Comparison of ENCODE assay signal across 9 mouse cellular contexts in genomic region chr3:122043799-122044547, GRCm38 (mm10). TPM values are rescaled to one million over a fixed set of nuclear protein-coding genes. Genes with fewer than 3 reads are reported as not detected.
DNase-seq lines count a peak whose midpoint lies in the region; ATAC-seq lines count a peak whose summit lies in the region.
"Had no signal": no experiment of that assay in that cellular context is flagged by ENCODE, and none has a peak within 500 bp of the region (broad histone marks: within the 10 kb centered on the region; RNA-seq: fewer than 3 reads in every experiment).

Abca4 (plus strand) TSS chr3:122044443.

- H3K27ac ChIP-seq in intestine, embryonic 15.5 days = no peak within 1 kb of the TSS
- no peak within 1 kb of the TSS for H3K27ac ChIP-seq in intestine, embryonic 16.5 days (ENCODE audit: low read length)
- peak within 1 kb of the TSS; percentile 49; the same call in 1 of the 2 replicates for H3K27ac ChIP-seq in embryonic facial prominence, embryonic 13.5 days
- no peak within 1 kb of the TSS for H3K27ac ChIP-seq in kidney, embryonic 16.5 days (ENCODE audit: low read length)

- H3K4me3 ChIP-seq in intestine, embryonic 15.5 days (replicated peaks) = no peak within 1 kb of the TSS
- no peak within 1 kb of the TSS for H3K4me3 ChIP-seq in intestine, embryonic 16.5 days (ENCODE audit: low read length)
- peak within 1 kb of the TSS; percentile 10; the same call in 1 of the 2 replicates for H3K4me3 ChIP-seq in embryonic facial prominence, embryonic 13.5 days
- H3K4me3 ChIP-seq in kidney, embryonic 16.5 days (ENCODE audit: low read length) = peak within 1 kb of the TSS; percentile 11

- H3K27me3 ChIP-seq in intestine, embryonic 15.5 days (replicated peaks) = no peaks in the 10 kb centered on the region
- no peaks in the 10 kb centered on the region; the same call in 1 of the 2 replicates for H3K27me3 ChIP-seq in intestine, embryonic 16.5 days (replicated peaks; ENCODE audit: control insufficient read depth, insufficient read depth, low read length)
- no peaks in the 10 kb centered on the region; the same call in 1 of the 2 replicates for H3K27me3 ChIP-seq in embryonic facial prominence, embryonic 13.5 days
- H3K27me3 ChIP-seq in kidney, embryonic 16.5 days (ENCODE audit: insufficient read depth, low read length) = peaks cover 11% of the 10 kb centered on the region

- DNase-seq in neural tube, embryonic 10.5 days (ENCODE audit: extremely low spot score, low spot score) = peak; percentile 59
- DNase-seq in layer of hippocampus, postnatal 14 days (ENCODE audit: low spot score in 2 of 2) = no peak
- DNase-seq in right cerebral cortex, postnatal 25 days = no peak
- no peak for DNase-seq in thymus, postnatal 36 days

- no peak within 1 kb of the TSS for H3K9ac ChIP-seq in intestine, embryonic 15.5 days
- no peak within 1 kb of the TSS for H3K9ac ChIP-seq in intestine, embryonic 16.5 days (ENCODE audit: low read depth, low read length)
- H3K9ac ChIP-seq in embryonic facial prominence, embryonic 13.5 days = peak within 1 kb of the TSS; percentile 32; the same call in 1 of the 2 replicates
- H3K9ac ChIP-seq in kidney, embryonic 16.5 days (replicated peaks; ENCODE audit: low read length) = peak within 1 kb of the TSS; percentile 41; the same call in 1 of the 2 replicates

- no peaks in the 10 kb centered on the region for H3K9me3 ChIP-seq in intestine, embryonic 15.5 days
- no peaks in the 10 kb centered on the region for H3K9me3 ChIP-seq in intestine, embryonic 16.5 days (ENCODE audit: control insufficient read depth, low read length)
- H3K9me3 ChIP-seq in embryonic facial prominence, embryonic 13.5 days = no peaks in the 10 kb centered on the region
- H3K9me3 ChIP-seq in kidney, embryonic 16.5 days (ENCODE audit: low read length) = no peaks in the 10 kb centered on the region
- H3K9me3 ChIP-seq: G1E had no signal

- peak within 1 kb of the TSS; percentile 12 for H3K4me2 ChIP-seq in intestine, embryonic 15.5 days (replicated peaks)
- H3K4me2 ChIP-seq in intestine, embryonic 16.5 days (ENCODE audit: low read depth, low read length) = no peak within 1 kb of the TSS
- peak within 1 kb of the TSS; percentile 47 for H3K4me2 ChIP-seq in embryonic facial prominence, embryonic 13.5 days
- H3K4me2 ChIP-seq in kidney, embryonic 16.5 days (replicated peaks; ENCODE audit: low read depth, low read length) = peak within 1 kb of the TSS; percentile 36

- WGBS in intestine, embryonic 15.5 days = 38% methylated on average over 26 of the region's 26 CpGs
- WGBS in intestine, embryonic 16.5 days = 36% methylated on average over 26 of the region's 26 CpGs
- 12% methylated on average over 26 of the region's 26 CpGs for WGBS in embryonic facial prominence, embryonic 13.5 days
- 16% methylated on average over 26 of the region's 26 CpGs for WGBS in kidney, embryonic 16.5 days

- H3K4me1 ChIP-seq in intestine, embryonic 15.5 days (replicated peaks) = peaks cover 35% of the 10 kb centered on the region
- H3K4me1 ChIP-seq in intestine, embryonic 16.5 days (ENCODE audit: control insufficient read depth, insufficient read depth, low read length) = peaks cover 18% of the 10 kb centered on the region
- H3K4me1 ChIP-seq in embryonic facial prominence, embryonic 13.5 days = peaks cover 62% of the 10 kb centered on the region
- peaks cover 50% of the 10 kb centered on the region for H3K4me1 ChIP-seq in kidney, embryonic 16.5 days (ENCODE audit: insufficient read depth, low read length)

- H3K36me3 ChIP-seq in intestine, embryonic 15.5 days = no peaks in the 10 kb centered on the region
- no peaks in the 10 kb centered on the region for H3K36me3 ChIP-seq in intestine, embryonic 16.5 days (ENCODE audit: control insufficient read depth, insufficient read depth, low read length)
- H3K36me3 ChIP-seq in embryonic facial prominence, embryonic 13.5 days = no peaks in the 10 kb centered on the region
- H3K36me3 ChIP-seq in kidney, embryonic 16.5 days (ENCODE audit: insufficient read depth, low read length) = no peaks in the 10 kb centered on the region
- H3K36me3 ChIP-seq: G1E had no signal

- no peak for ATAC-seq in intestine, embryonic 15.5 days
- ATAC-seq in intestine, embryonic 16.5 days = no peak
- no peak for ATAC-seq in embryonic facial prominence, embryonic 13.5 days (ENCODE audit: insufficient number of reproducible peaks, insufficient read depth, low FRiP score, low TSS enrichment, low read depth)
- ATAC-seq in kidney, embryonic 16.5 days (ENCODE audit: low FRiP score, low TSS enrichment) = no peak

RNA-seq across cellular contexts. Expression of gene Abca4, which starts in this region (rescaled TPM):
- 0.86 and 1.1 TPM in 2 replicates for polyA plus RNA-seq in intestine, embryonic 15.5 days (2015; fragmentation: Nextera tagmentation; extraction: Ambion mirVana)
- 0.70 and 0.83 TPM in 2 replicates for polyA plus RNA-seq in intestine, embryonic 16.5 days (2015; fragmentation: Nextera tagmentation; extraction: Ambion mirVana)
- polyA plus RNA-seq in embryonic facial prominence, embryonic 13.5 days (2015; fragmentation: Nextera tagmentation; extraction: Ambion mirVana) = 0.65 and 0.94 TPM in 2 replicates
- 0.73 and 1.4 TPM in 2 replicates for polyA plus RNA-seq in kidney, embryonic 16.5 days (2015; fragmentation: Nextera tagmentation; extraction: Ambion mirVana)
- 1 to 10 TPM; 2.6 to 6.6 TPM for total RNA-seq in layer of hippocampus, postnatal 14 days (2021)

Comparison
In these comparisons a context has a peak if more than half of its experiments do, and no peak if none do; other contexts are left out.
1. H3K4me3 ChIP-seq: peak in embryonic facial prominence, embryonic 13.5 days (single experiment) and kidney, embryonic 16.5 days (single experiment); none in intestine, embryonic 15.5 days (single experiment) and intestine, embryonic 16.5 days (single experiment).
2. H3K9ac ChIP-seq: peak in embryonic facial prominence, embryonic 13.5 days (single experiment) and kidney, embryonic 16.5 days (single experiment); none in intestine, embryonic 15.5 days (single experiment) and intestine, embryonic 16.5 days (single experiment).